Mouse (Mus musculus) erythroblast, embryonic 14.5 days (primary cell): Measurements from ENCODE around the gene Hc.

Experiments
- GATA1 ChIP-seq: IDR thresholded peaks from 2 replicates; pipeline ENCODE4 v1.6.1; 2012; ENCODE audit warnings: low read length, inconsistent platforms, mixed read lengths
- TAL1 ChIP-seq: IDR thresholded peaks from 3 replicates; pipeline ENCODE4 v1.6.1; 2012; ENCODE audit warnings: low read length, inconsistent platforms, mixed read lengths

- TF ChIP-seq TAL1: no peak
- TF ChIP-seq GATA1: no peak
These were observed 36.5 kb downstream of the Hc start for GRCm38 (mm10) chr2:35024646-35025154.
